Mouse (Mus musculus): ENCODE measurements around the gene Zmynd10.

Gene Zmynd10

DNA sequence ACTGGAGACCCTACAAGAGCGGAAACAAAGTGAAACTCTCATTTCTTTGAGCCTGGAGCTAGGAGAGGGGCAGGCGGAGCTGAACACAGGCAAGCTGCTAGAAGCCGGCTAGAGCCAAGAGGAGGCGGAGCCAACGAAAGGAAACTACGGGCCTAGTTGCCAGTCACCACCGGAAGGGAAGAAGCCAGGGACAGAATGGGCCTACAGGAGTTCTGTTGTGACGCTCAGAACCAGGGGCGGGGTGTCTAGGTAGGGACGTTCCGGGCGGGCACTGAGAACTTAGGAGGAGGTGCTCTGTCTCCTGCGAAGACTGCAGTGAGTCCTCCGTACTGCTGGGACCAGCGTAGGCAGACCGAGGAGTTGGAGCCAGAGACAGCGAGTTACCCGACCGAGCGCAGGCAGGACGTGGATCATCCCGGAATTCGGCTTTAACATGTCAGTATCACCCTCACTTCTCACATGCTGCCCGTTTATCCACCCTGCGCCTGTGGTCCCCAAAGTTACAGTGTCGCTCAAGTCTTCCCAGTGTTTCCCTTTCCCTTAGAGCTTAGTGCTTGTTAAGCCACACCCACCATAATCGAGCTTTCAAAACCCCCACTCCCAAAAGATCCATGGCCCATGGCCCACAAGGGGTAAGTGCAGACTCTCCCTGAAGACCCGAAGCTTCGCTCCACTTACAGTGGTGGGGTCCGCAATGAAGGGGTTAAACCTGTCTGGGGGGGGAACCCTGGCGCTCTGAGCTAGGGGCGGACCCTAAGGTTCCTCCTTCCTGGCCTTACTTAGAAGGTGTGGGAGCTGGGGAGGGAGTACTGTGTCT, 33.6 kb downstream of the Zmynd10 start, which contains the start of gene Hyal3:
Gene Hyal3 (plus strand): TSS at position 318 of the 817 bp plus-strand sequence.
- peak; percentile 89 to 94 for DNase-seq

DNA sequence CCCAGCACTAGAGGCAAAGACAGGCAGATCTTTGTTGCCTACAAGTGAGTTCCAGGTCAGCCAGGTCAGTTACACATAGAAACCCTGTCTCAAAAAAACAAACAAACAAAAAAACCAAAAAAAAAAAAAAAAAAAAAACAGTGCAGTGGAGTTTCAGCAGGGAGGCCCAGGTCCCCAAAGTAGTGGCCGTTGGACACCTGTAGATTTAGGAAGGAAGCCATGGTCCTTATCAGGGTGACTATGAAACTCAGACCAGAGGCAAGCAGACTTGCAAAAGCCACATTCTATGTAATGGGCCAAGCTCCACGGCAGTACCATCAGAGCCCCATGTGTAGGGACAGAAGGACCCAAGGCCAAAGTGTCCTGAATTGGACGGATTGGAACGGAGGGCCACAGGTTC, 34.5 kb downstream of the Zmynd10 start:
- no peak for DNase-seq

DNA sequence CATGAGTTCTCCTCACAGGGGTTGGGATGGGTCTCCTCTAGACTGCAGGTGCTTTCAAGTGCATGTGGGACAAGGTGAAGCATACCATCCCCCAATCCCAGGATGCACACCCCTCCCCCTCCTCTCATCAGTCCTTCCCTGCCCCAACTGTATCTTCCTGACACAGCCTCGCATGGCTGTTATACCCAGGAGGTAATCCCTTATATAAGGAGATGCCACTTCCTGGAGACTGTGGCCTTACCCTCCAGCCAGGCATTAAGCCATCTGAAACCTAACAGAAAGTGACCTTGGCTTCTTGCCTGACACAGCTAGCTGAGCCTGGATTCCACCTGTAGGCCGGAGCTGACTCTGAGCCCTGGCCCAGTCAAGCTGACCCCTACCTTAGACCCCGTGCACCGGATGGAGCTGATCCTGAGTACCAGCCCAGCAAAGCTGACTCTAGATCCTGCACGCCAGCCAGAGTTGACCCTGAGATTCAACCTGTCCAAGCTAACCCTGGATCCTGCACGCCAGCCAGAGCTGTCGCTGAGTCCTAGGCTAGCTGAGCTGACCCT, 35.5 kb downstream of the Zmynd10 start:
- DNase-seq = no peak

DNA sequence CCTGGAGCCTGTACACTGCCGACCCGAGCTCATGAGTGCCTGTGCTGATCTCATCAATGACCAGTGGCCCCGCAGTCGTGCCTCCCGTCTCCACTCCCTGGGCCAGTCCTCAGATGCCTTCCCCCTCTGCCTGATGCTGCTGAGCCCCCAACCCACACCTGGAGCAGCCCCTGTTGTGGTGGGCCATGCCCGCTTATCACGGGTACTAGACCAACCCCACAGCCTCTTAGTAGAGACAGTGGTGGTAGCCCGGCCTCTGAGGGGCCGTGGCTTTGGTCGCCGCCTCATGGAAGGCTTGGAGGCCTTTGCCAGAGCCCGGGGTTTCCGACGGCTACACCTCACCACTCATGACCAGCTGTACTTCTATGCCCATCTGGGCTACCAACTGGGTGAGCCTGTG, 36.1 kb downstream of the Zmynd10 start:
- no peak for DNase-seq

DNA sequence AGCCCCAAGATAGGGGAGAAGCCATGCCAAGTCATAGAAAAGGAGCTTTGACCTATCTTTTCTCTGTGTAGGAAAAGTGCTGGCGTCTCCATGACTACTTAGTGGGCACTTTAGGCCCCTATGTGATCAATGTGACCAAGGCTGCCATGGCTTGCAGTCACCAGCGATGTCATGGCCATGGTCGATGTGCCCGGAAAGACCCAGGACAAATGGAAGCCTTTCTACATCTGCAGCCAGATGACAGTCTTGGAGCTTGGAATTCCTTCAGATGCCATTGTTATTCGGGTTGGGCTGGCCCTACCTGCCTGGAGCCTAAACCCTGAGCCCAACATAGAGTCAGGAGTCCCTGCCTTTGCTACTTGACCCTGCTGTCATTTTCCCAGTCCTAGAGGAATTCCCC, 39.4 kb downstream of the Zmynd10 start:
- DNase-seq = no peak

DNA sequence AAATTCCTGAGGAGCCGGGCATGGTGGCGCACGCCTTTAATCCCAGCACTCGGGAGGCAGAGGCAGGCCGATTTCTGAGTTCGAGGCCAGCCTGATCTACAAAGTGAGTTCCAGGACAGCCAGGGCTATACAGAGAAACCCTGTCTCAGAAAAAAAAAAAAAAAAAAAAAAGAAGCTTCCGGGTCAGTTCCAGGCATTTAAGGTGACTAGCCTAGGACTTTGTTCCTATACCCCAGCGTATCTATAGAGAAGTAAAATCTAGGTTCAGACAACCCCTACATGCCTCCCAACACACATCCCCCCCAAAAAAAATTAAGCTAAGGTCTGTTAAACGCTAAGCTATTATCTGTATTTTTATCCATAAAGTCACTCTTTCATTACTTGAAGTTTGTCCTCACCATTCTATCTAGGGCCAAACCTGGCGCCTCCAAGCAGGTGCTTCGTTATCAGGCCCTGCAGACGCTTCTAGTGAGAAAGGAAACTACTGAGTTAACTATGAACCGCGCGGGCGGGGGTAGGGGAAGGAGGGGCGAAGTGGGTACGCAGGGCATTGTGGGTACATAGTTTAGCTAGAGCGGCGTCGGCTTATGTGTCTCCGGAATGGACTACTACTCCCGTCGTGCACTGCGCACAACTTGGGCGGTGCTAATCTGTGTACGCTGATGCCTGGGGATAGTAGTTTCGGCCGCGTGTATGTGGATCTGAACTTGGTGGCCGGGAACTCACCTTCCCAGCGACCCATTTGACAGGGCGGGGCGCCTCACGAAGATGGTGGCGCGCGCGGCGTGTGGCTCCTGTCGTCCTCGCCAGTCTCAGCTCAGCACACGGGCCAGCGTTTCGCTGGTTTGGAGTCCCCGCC, 40.1 kb downstream of the Zmynd10 start, which contains the start of gene Ifrd2:
Gene Ifrd2 (plus strand): TSS at position 669 of the 859 bp plus-strand sequence.
- peak; percentile 97 to 98 for DNase-seq

DNA sequence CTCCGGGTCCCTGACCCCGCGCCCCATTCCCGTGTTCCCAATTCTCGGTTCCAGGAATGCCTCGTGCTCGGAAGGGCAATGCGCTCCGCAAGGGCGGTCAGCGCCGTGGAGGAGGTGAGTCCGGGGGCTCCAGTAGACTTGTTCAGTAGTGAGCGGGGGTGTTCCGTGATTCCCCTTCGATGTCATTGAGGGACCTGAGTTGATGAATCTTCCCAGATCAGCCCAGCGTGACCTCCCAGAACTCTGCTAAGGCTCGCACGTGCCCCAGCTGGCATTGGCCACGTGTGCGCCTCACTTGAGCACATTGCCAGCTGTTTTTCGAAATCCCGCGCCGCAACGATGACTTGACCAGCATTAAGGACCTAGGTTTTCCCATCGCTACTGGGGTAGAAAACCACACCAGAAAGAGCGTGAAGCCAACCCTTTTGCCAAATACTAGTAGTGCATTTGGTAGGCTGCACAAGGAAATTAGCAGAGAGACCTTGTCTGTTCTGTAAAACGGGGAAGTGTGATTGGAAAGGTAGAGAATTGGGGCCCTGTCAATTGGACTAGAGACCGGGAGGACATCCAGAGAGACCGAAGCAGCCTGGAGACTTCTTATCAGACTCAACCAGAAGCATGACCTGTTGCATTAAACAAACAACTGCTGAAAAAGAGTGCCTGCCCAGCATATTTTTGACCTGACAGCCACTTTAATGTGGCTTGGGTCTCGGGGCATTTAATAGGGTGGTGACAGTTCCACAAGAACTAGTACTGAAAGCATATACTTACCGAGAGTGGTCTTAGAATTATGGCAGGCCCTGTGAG, 40.9 kb downstream of the Zmynd10 start:
- DNase-seq = peak; percentile 60 to 76

DNA sequence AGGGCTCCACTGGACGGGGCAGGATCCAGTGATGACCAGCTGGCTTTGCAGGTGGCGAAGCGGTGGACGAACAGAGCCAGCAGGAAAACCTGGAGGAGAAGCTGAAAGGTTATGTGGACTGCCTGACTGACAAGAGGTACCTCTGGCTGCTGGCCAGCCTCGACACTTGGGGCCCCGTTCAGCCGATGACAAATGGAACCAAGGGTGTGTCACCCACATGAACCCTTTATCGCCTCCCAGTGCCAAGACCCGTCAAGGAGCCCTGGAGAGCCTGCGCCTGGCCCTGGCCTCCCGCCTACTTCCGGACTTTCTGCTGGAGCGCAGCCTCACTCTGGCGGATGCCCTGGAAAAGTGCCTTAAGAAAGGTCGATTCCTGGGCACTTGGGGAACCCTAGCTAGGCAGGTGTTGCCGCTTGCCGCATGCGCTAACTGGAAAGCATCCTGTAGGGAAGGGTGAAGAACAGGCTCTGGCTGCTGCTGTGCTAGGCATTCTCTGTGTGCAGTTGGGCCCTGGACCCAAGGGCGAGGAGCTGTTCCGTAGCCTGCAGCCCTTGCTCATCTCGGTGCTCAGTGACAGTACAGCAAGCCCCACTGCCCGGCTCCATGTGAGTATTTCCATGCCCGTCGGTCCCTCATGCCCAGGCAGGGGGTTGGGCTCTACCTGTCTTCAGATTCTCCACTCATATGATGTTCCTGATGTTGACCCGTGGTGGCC, 43.1 kb downstream of the Zmynd10 start:
- DNase-seq = peak in 1 of 2 experiments; percentile 49

DNA sequence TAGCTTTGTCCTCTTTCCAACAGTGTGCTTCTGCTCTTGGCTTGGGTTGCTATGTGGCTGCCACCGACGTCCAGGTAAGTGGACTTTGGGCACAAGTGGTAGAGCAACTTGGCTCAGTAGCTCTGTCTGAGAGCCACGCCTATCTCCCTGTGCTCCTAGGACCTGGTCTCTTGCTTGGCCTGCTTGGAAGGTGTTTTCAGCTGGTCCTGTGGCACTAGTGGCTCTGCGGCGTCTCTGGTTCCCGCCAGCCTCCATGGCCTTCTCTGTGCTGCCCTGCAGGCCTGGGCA, 43.6 kb downstream of the Zmynd10 start:
- no peak for DNase-seq

DNA sequence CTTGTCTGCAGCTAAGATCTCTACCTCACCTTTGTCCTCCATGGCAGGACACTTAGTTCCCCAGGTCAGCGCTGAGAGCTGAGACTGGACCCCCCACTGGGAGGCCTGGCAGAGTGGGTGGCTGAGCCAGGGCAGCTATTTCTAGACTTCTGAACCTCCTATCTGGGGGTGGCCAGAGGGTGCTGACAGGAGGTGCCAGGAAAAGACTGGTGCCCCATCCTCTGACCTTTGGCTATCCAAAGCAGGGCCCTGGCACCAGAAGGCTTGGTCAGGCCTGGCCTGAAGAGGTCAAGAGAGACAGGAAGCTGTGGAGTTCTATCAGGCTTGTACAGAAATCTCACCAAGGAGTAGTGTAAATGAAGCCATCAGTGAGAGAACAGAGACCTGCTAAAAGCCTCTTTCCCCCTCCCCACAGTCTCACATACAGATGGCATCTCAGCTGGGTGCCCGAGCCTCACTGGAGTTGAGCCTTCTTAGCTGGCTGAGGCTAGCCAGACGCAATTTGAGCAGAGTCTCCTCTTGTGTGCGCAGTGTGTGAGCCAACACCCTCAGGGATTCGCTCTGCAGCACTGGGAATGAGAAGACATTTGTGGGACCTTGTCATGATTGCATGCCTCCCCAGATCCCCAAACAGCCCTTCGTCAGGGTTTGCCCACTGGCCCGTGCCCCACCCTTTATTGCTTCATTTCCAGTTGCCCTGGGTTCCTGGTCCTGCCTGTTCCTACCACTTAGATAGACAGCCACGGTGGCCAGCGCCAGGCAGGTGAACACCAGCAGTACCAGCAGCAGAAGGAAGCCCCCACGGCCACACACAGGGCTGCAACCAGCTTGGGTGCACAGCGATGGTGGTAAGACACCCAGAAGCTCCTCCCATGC, 46.2 kb downstream of the Zmynd10 start:
- DNase-seq = no peak

DNA sequence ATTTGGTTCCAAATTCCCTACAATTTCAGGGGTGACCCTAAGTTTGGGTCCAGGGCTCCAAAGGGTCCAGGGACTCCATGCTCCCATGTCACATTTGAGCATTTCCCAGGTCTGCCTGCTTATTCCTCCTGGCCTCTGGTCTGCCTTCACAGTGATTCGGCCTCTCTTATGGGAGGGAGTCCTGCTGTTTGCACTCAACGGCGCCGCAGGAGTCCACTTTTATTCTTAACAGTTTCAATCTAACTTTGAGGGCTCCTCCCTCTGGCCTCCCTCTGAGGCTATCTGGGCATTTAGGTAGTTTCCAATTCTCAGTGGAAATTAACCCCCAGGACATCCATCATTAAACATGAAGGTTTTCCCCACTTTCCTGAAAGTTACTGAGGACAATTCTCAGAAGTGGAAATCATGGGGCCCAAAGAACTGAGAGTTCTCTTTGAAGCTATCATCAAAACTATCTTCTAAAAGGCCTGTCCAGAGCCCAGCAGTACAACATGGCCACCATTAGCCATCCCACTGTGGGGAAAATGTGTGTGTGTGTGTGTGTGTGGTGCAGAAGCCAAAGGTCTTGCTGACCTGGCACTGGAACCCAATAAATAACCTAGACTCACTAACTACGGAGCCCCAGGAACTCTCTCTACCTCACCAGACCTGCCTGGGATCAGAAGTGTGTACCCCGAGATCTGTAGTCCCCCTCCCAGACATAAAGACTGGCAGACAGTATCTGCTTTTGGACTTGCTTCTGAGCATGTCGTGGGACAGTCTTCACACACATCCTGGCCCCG, 47.4 kb downstream of the Zmynd10 start:
- DNase-seq = no peak

DNA sequence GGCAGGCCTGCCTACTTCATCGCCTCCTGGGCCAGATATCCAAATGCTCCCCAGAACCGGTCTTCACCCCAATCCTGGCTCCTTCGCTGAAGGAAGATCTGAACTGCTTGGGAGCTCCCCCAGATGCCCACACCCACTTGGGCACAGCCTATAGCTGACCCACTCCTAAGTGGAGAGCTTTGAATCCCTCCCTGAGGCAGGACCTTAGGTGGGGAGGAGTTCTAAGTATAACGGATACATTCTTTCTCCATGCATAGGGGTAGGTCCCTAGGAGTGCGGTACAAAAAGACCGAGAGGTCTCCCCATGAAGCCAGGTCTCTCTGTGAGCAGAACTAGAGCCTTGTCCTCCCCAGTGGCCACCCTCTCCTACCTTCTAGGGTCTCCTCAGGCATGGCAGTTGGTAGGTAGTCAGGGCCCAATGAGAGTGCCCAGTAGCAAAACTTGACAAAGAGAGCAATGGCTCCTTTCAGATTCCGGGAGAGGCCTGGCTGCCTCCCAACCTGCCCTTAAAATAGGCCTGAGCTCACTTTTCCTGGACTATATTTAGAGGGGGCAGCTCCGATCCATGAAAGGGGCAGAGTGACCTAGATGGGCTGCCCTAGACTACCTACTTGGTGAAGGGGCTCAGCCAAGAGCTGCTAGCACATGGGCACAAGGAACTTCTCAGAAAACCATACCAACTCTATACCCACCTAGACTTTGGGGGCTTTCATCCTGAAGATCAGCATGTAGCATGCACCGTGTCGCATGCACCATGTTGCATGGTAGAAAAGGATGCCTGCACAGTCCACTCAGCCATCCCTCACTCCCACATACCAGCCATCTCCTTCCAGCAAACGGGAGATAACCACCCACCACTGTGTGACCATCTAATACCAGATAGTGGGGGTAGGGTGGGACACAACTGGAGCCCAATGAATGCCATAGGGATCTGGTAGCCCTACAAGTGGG, 49.8 kb downstream of the Zmynd10 start:
- DNase-seq = no peak

DNA sequence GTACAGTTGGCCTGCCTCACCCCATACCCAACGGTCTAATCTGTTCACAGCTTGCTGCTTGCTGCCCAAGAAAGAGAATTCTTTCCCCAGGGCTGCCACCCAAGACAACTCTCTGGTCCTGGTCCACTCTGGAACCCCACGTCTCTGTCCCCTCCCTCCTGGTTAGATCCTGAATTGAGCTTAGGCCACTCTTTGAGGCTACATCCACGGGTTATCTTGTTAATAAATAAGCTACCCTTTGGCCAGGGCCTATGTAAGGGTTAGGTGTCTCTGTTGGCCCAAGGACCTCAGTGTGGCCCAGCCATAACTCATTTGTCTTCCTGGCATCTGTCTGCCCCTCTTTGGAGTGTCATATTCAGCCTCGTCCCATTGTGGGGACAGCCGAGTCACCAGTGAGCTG, 51.3 kb downstream of the Zmynd10 start:
- DNase-seq = no peak

DNA sequence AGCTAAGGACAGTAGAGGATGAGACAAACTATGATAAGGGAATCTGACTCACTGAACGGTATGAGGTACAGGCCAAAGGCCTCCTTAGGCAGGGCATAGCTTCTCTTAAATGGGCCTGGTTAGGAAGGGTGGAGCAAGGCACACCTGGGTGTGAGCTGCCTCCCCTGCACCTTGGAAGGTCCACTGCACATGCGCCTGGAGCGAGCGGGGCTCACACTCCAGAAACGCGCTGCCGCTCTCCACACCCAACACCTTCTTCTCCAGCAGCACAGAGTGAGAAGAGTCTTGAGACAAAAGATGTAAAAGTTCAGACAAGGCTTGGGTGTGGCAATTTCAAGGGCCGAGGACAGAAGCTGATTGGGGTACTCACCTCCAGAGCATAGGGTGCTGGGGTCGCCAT, 52.3 kb downstream of the Zmynd10 start:
- DNase-seq = no peak

DNA sequence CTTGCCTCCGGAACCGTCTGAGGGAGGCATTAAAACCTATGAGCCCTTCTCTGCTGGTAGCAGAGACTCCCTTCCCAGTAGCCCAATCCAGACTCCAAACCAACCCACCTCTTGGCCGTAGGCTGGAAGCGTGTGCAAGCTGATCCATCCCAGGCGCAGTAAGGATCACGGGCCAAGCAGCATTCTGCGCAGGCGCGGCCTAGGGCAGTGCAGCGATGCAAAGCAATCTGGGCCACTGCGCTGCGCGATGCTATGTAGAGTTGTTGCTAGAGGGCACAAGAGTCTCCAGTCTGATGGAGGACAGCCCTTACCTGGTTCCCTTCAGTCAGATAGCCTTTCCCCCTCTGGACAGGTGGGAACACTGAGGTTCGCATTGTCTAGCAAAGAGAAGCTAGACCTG, 52.7 kb downstream of the Zmynd10 start:
- peak; percentile 62 to 69 for DNase-seq

DNA sequence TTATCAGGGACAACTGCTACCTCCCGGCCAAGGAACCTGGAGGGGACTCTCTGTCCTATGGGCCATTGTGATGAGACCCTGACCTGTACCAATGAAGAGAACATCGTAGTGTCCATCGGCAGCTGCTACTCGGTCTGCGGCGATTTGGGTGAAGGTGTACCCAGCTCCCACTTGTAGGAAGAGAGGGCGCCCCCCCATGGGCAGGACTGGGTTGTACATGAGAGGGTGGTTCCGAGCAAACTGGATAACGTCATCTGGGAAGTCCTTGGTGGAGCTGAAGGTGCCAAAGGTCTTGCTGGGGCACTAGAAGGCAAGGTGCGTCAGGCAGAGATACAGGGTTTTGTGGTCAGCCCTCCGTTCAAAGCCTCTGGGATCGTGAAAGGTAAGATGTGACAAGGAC, 53.6 kb downstream of the Zmynd10 start:
- peak; percentile 47 to 53 for DNase-seq

All from kidney, postnatal 4 days (tissue).